Mouse (Mus musculus) brain, embryonic 14.5 days (tissue): ENCODE data around the gene Kansl2. TPM values are rescaled to one million over a fixed set of nuclear protein-coding genes. Genes with fewer than 3 reads are reported as not detected.
"Not testable (repeated sequence)": the region's sequence is repeated elsewhere in the genome, so short reads cannot be mapped to it uniquely, and the experiment has no call there.

Experiments
- DNase-seq: peaks from one replicate; pipeline ENCODE4 v3.0.0-alpha.2; 2011; ENCODE audit warnings: low read depth
- CTCF ChIP-seq: fragments of 200-500 bp; IDR thresholded peaks from 2 replicates; pipeline ENCODE4 v1.5.1; 2012; ENCODE audit warnings: inconsistent platforms, mild to moderate bottlenecking, moderate library complexity, borderline replicate concordance; ENCODE audit not compliant: insufficient read depth, insufficient read length; ENCODE audit errors: extremely low read depth
- POLR2A ChIP-seq: fragments of 200-500 bp; IDR thresholded peaks from 2 replicates; pipeline ENCODE4 v1.6.1; 2012; ENCODE audit warnings: mild to moderate bottlenecking, inconsistent platforms, borderline replicate concordance; ENCODE audit not compliant: poor library complexity, insufficient read depth, insufficient read length, severe bottlenecking; ENCODE audit errors: extremely low read depth
- polyA plus RNA-seq: library from polyadenylated mRNA; depleted of rRNA; stranded (reverse); fragments of >200 nt; gene quantifications from 2 replicates; pipeline ENCODE4 v1.2.3, GENCODE M21; 2012

The Kansl2 gene
- polyA plus RNA-seq, 1 experiment: 106 TPM

- no peak for TF ChIP-seq POLR2A
- TF ChIP-seq CTCF: no peak
- DNase-seq: no peak
Observed at GRCm38 (mm10) chr15:98527056-98527771, 6.8 kb downstream of the Kansl2 start.

- DNase-seq: peak; percentile 42
- TF ChIP-seq CTCF: no peak
- no peak for TF ChIP-seq POLR2A
Observed at GRCm38 (mm10) chr15:98526057-98526456, 8.0 kb downstream of the Kansl2 start.

- TF ChIP-seq POLR2A (no peak), CTCF (no peak)
- DNase-seq: no peak
Observed at GRCm38 (mm10) chr15:98521245-98521644, 12.8 kb downstream of the Kansl2 start.

- DNase-seq: peak; percentile 43
- TF ChIP-seq CTCF: peak; percentile 92
- no peak for TF ChIP-seq POLR2A
Observed at GRCm38 (mm10) chr15:98517380-98518355, 16.4 kb downstream of the Kansl2 start.

GRCm38 (mm10) chr15:98514845-98515244, 19.2 kb downstream of the Kansl2 start:
- not testable (repeated sequence) for DNase-seq

- no peak for DNase-seq
Observed at GRCm38 (mm10) chr15:98514146-98514545, 19.9 kb downstream of the Kansl2 start.

GRCm38 (mm10) chr15:98513676-98514075, 20.4 kb downstream of the Kansl2 start:
- DNase-seq: not testable (repeated sequence)

More at GRCm38 (mm10) chr15:98514146-98514545, 19.9 kb downstream of the Kansl2 start:
- no peak for TF ChIP-seq POLR2A
- no peak for TF ChIP-seq CTCF

GRCm38 (mm10) chr15:98512799-98513321, 21.2 kb downstream of the Kansl2 start:
- no peak for DNase-seq
- TF ChIP-seq CTCF (no peak), POLR2A (no peak)

GRCm38 (mm10) chr15:98512232-98512631, 21.8 kb downstream of the Kansl2 start:
- TF ChIP-seq POLR2A (no peak), CTCF (no peak)
- DNase-seq: no peak

- TF ChIP-seq CTCF (no peak), POLR2A (no peak)
- no peak for DNase-seq
Observed at GRCm38 (mm10) chr15:98511386-98511928, 22.6 kb downstream of the Kansl2 start.
